Mouse (Mus musculus) E14TG2a.4 (cell line): ENCODE measurements at regions not wholly inside any gene's neighbourhood (a gene's known extent, or its start where the extent isn't known, plus 50 kb on each side); places are given as distances from the start of the nearest gene placed in this dataset.
A peak's percentile ranks its signal among the peaks of the same experiment; 100 is the strongest.

Experiments used
- CTCF ChIP-seq: conservative IDR thresholded peaks from 2 replicates; pipeline ENCODE4 v1.5.1; 2014; ENCODE audit warnings: low read length
- NANOG ChIP-seq: IDR thresholded peaks from 2 replicates; pipeline ENCODE4 v1.6.1; 2014; ENCODE audit warnings: borderline replicate concordance, low read length, mixed read lengths
- POU5F1 ChIP-seq: IDR thresholded peaks from 2 replicates; pipeline ENCODE4 v1.6.1; 2014; ENCODE audit warnings: low read length, borderline replicate concordance

DNA sequence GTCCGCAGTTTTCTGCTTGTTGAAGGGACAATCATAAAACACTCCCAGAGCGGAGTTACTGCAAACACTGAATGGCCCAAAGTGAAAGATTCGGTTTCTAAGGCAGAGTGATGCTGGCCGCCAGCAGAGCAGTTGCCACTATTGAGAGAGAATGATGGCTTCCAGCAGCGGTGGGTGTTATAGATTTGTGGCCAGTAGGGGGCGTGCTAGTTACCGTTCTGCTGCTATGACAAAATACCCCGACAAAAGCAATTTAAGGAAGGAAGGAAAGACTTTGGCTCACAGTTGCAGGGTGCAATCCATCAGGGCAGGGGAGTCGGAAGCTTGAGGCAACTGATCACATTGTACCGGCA is 114.8 kb upstream of the Ccnd2 start:
- TF ChIP-seq CTCF (peak; percentile 77), POU5F1 (no peak), NANOG (no peak)
